Mouse (Mus musculus): ENCODE data around the gene Zbtb22. TPM values are rescaled to one million over a fixed set of nuclear protein-coding genes. Genes with fewer than 3 reads are reported as not detected.

Zbtb22 gene
- total RNA-seq, 1 experiment from 2014 or later, result 21.4 TPM

Other genes with a start within 250 kb of the Zbtb22 start
- 275 and 543 TPM in 2 replicates for gene Hnrnpm, start 229.0 kb upstream of the Zbtb22 start, total RNA-seq (2017)
- 20.5 and 28.7 TPM in 2 replicates for gene March2, start 197.2 kb upstream of the Zbtb22 start, total RNA-seq (2017)
- gene Rab11b, start 155.4 kb upstream of the Zbtb22 start, total RNA-seq (2017), result 31.6 and 49.3 TPM in 2 replicates
- 5.6 and 6.6 TPM in 2 replicates for gene Angptl4, start 134.1 kb upstream of the Zbtb22 start, total RNA-seq (2017)
- gene Kank3, start 105.4 kb upstream of the Zbtb22 start, total RNA-seq (2017), result 7.6 and 12.8 TPM in 2 replicates
- gene Rps28, start 91.3 kb upstream of the Zbtb22 start, total RNA-seq (2017), result 2,029 and 3,129 TPM in 2 replicates
- 123 and 126 TPM in 2 replicates for gene Ndufa7, start 91.3 kb upstream of the Zbtb22 start, total RNA-seq (2017)
- gene Cd320, start 72.8 kb upstream of the Zbtb22 start, total RNA-seq (2017), result 11.3 and 22.1 TPM in 2 replicates
- gene Gm7029, start 42.1 kb upstream of the Zbtb22 start, total RNA-seq (2017), result not detected in 2 replicates
- 24.7 and 37.6 TPM in 2 replicates for gene Kifc1, start 25.2 kb upstream of the Zbtb22 start, total RNA-seq (2017)
- 3.3 and 4.4 TPM in 2 replicates for gene Platr17, start 10.8 kb upstream of the Zbtb22 start, total RNA-seq (2017)
- 26.5 and 27.7 TPM in 2 replicates for gene Daxx, start 6.5 kb upstream of the Zbtb22 start, total RNA-seq (2017)
- gene Tapbp, start within 50 bp of the Zbtb22 start, total RNA-seq (2017), result 71.1 and 79.8 TPM in 2 replicates
- 36.6 and 57.1 TPM in 2 replicates for gene Rgl2, start 13.6 kb downstream of the Zbtb22 start, total RNA-seq (2017)
- 89.1 and 115 TPM in 2 replicates for gene Pfdn6, start 24.4 kb downstream of the Zbtb22 start, total RNA-seq (2017)
- 34.8 and 57.1 TPM in 2 replicates for gene Wdr46, start 24.8 kb downstream of the Zbtb22 start, total RNA-seq (2017)
- 3.1 and 7.3 TPM in 2 replicates for gene B3galt4, start 35.6 kb downstream of the Zbtb22 start, total RNA-seq (2017)
- 18.1 and 19.1 TPM in 2 replicates for gene Vps52, start 39.9 kb downstream of the Zbtb22 start, total RNA-seq (2017)
- 1,150 and 1,883 TPM in 2 replicates for gene Rps18, start 40.1 kb downstream of the Zbtb22 start, total RNA-seq (2017)
- 1,467 and 1,957 TPM in 2 replicates for gene H2-K1, start 84.4 kb downstream of the Zbtb22 start, total RNA-seq (2017)
- 10.6 and 15.7 TPM in 2 replicates for gene Ring1, start 108.8 kb downstream of the Zbtb22 start, total RNA-seq (2017)
- gene H2-Ke6, start 112.2 kb downstream of the Zbtb22 start, total RNA-seq (2017), result 81.8 and 89.3 TPM in 2 replicates
- 60.8 and 96.9 TPM in 2 replicates for gene Slc39a7, start 115.8 kb downstream of the Zbtb22 start, total RNA-seq (2017)
- 41.2 and 51.3 TPM in 2 replicates for gene Rxrb, start 115.9 kb downstream of the Zbtb22 start, total RNA-seq (2017)
- gene Col11a2, start 123.5 kb downstream of the Zbtb22 start, total RNA-seq (2017), result 2.4 and 2.9 TPM in 2 replicates
- 9.2 and 16.9 TPM in 2 replicates for gene H2-Oa, start 176.4 kb downstream of the Zbtb22 start, total RNA-seq (2017)
- gene H2-DMa, start 203.6 kb downstream of the Zbtb22 start, total RNA-seq (2017), result 88.1 and 135 TPM in 2 replicates
- gene Brd2, start 206.7 kb downstream of the Zbtb22 start, total RNA-seq (2017), result 348 and 418 TPM in 2 replicates
- gene H2-DMb2, start 227.4 kb downstream of the Zbtb22 start, total RNA-seq (2017), result 4.6 and 6.4 TPM in 2 replicates
- gene H2-DMb1, start 237.2 kb downstream of the Zbtb22 start, total RNA-seq (2017), result 51.5 and 55.9 TPM in 2 replicates

Data from hematopoietic stem cell, adult 5-6 weeks (primary cell).